Mouse (Mus musculus) heart, embryonic 16.5 days (tissue): ENCODE measurements around the gene Tns3. TPM values are rescaled to one million over a fixed set of nuclear protein-coding genes. Genes with fewer than 3 reads are reported as not detected.

ENCODE experiments used
- ATAC-seq: fragments of 200-750 bp; cut with Nextera tagmentation; replicated peaks from 2 replicates; pipeline ENCODE4 v1.8.0; 2017; ENCODE audit warnings: moderate number of reproducible peaks; ENCODE audit not compliant: insufficient read depth, low FRiP score; ENCODE audit errors: extremely low read depth
- H3K27ac ChIP-seq: fragments of 300-500 bp; sonication (generic); 2 replicates; pipeline ENCODE4 v1.5.1; 2014; ENCODE audit warnings: mild to moderate bottlenecking, low read length, control low read depth, moderate library complexity
- H3K27me3 ChIP-seq: fragments of 300-500 bp; sonication (generic); 2 replicates; pipeline ENCODE4 v1.6.1; 2014; ENCODE audit warnings: low read length, mixed read lengths; ENCODE audit not compliant: control insufficient read depth, insufficient read depth
- H3K36me3 ChIP-seq: fragments of 300-500 bp; sonication (generic); 2 replicates; pipeline ENCODE4 v1.6.1; 2014; ENCODE audit not compliant: control insufficient read depth, insufficient read depth
- H3K4me1 ChIP-seq: fragments of 300-500 bp; sonication (generic); 2 replicates; pipeline ENCODE4 v1.6.1; 2014; ENCODE audit warnings: low read length, mixed read lengths; ENCODE audit not compliant: control insufficient read depth, insufficient read depth
- H3K4me2 ChIP-seq: fragments of 300-500 bp; sonication (generic); 2 replicates; pipeline ENCODE4 v1.6.1; 2014; ENCODE audit warnings: low read depth, mild to moderate bottlenecking, control low read depth, low read length
- H3K4me3 ChIP-seq: fragments of 300-500 bp; sonication (generic); 2 replicates; pipeline ENCODE4 v1.5.1; 2014; ENCODE audit warnings: mild to moderate bottlenecking, control low read depth, low read length
- H3K9ac ChIP-seq: fragments of 300-500 bp; sonication (generic); 2 replicates; pipeline ENCODE4 v1.6.1; 2014; ENCODE audit warnings: low read length, control low read depth
- H3K9me3 ChIP-seq: fragments of 300-500 bp; sonication (generic); replicated peaks from 2 replicates; pipeline ENCODE4 v1.6.1; 2016; ENCODE audit warnings: low read length; ENCODE audit not compliant: control insufficient read depth
- WGBS: fragments of 180-500 bp; shearing (Covaris S2); extraction: QIAGEN DNeasy Blood & Tissue Kit; methylation state at CpG from one replicate; pipeline ENCODE4 v1.1.7; 2014; 5-methylcytosine and 5-hydroxymethylcytosine counted together
- polyA plus RNA-seq: library from polyadenylated mRNA; unstranded; fragments of >200 nt; fragmentation: Nextera tagmentation; extraction: Ambion mirVana; gene quantifications from 2 replicates; pipeline ENCODE4 v1.2.1, GENCODE M21; 2015

The Tns3 gene
- polyA plus RNA-seq, 1 experiment from 2014 or later: 20.2 TPM

- ATAC-seq: no peak
- Histone ChIP-seq H3K4me2 (no peak overlapping the region), H3K9ac (no peak overlapping the region), H3K36me3 (no peaks in the 10 kb centered on the region), H3K4me3 (no peak overlapping the region), H3K27me3 (no peaks in the 10 kb centered on the region), H3K4me1 (no peaks in the 10 kb centered on the region), H3K9me3 (no peaks in the 10 kb centered on the region; the same call in 1 of the 2 replicates), H3K27ac (no peak overlapping the region)
- 76% methylated on average over 7 of the region's 7 CpGs for WGBS
Observed at GRCm38 (mm10) chr11:8396329-8396728, 268.0 kb downstream of the Tns3 start.

- 58% methylated on average over 5 of the region's 5 CpGs for WGBS
- Histone ChIP-seq H3K9ac (no peak overlapping the region), H3K27me3 (no peaks in the 10 kb centered on the region), H3K4me1 (no peaks in the 10 kb centered on the region), H3K27ac (no peak overlapping the region), H3K9me3 (no peaks in the 10 kb centered on the region), H3K4me2 (no peak overlapping the region), H3K36me3 (no peaks in the 10 kb centered on the region), H3K4me3 (no peak overlapping the region)
- ATAC-seq: no peak
Observed at GRCm38 (mm10) chr11:8391564-8391963, 272.8 kb downstream of the Tns3 start.

- 74% methylated on average over 7 of the region's 7 CpGs for WGBS
Observed at GRCm38 (mm10) chr11:8385891-8386405, 278.4 kb downstream of the Tns3 start.

More at GRCm38 (mm10) chr11:8385891-8386405, 278.4 kb downstream of the Tns3 start:
- H3K4me3 ChIP-seq: no peak overlapping the region
- H3K9ac ChIP-seq: no peak overlapping the region
- no peak overlapping the region for H3K4me2 ChIP-seq
- no peaks in the 10 kb centered on the region for H3K9me3 ChIP-seq
- H3K27ac ChIP-seq: no peak overlapping the region
- no peaks in the 10 kb centered on the region for H3K27me3 ChIP-seq
- H3K36me3 ChIP-seq: no peaks in the 10 kb centered on the region
- no peaks in the 10 kb centered on the region for H3K4me1 ChIP-seq
- no peak for ATAC-seq
